Mouse (Mus musculus): ENCODE results near the gene Slco2a1.

DNA sequence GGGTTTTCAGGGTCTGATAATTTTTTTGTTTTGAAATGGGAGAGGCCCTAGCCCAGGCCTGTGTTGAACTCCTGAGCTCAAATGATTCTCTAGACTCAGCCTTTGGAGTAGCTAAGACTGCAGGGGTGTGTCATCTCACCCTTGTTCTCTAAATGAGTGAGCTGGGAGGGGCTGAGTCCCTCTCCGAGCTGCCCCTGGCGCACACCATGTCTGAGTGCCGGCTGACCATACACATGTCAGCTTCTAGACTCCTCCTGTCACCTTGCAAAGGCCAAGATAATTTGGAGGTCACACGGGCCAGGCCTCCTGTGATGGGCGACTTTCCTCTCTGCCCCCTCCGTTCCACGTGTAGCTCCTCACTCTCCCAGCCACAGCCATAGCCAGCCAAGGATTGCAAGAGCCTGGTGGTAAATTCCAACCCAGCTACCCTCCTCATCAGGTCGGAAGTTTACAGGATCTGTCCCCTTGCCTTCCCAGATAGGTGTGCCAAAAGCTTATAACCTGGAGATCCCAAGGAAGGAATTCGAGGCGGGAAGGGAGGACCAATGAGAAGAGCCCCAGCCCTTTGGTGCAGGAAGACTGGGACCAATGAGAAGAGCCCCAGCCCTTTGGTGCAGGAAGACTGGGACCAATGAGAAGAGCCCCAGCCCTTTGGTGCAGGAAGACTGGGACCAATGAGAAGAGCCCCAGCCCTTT is 26.3 kb upstream of the Slco2a1 start:
- TF ChIP-seq CTCF (IDR thresholded peaks at IDR 0.05; ENCODE audit: borderline replicate concordance, insufficient read depth, low read depth, low read length), result no peak
- TF ChIP-seq POLR2A (IDR thresholded peaks at IDR 0.05; ENCODE audit: borderline replicate concordance, insufficient read depth, low read length), result no peak

All from cerebellum, adult 2 months (tissue).